Mouse (Mus musculus) neural tube, embryonic 14.5 days (tissue): Measurements from ENCODE around the gene Adal. TPM values are rescaled to one million over a fixed set of nuclear protein-coding genes. Genes with fewer than 3 reads are reported as not detected.

Experiments used
- ATAC-seq: fragments of 200-750 bp; cut with Nextera tagmentation; 2 replicates; pipeline ENCODE4 v1.8.0; 2017; ENCODE audit warnings: low read depth, mild to moderate bottlenecking, moderate TSS enrichment, moderate library complexity
- H3K27ac ChIP-seq: fragments of 300-500 bp; sonication (generic); 2 replicates; pipeline ENCODE4 v1.5.1; 2014; ENCODE audit warnings: low read depth, mild to moderate bottlenecking, control low read depth, low read length, moderate library complexity, mixed read lengths
- H3K27me3 ChIP-seq: fragments of 300-500 bp; sonication (generic); 2 replicates; pipeline ENCODE4 v1.6.1; 2014; ENCODE audit warnings: low read length; ENCODE audit not compliant: control insufficient read depth, insufficient read depth
- H3K36me3 ChIP-seq: fragments of 300-500 bp; sonication (generic); 2 replicates; pipeline ENCODE4 v1.6.1; 2014; ENCODE audit warnings: low read length, mixed read lengths; ENCODE audit not compliant: control insufficient read depth, insufficient read depth
- H3K4me1 ChIP-seq: fragments of 300-500 bp; sonication (generic); 2 replicates; pipeline ENCODE4 v1.6.1; 2014; ENCODE audit warnings: low read length; ENCODE audit not compliant: control insufficient read depth, insufficient read depth
- H3K4me2 ChIP-seq: fragments of 300-500 bp; sonication (generic); 2 replicates; pipeline ENCODE4 v1.6.1; 2014; ENCODE audit warnings: mild to moderate bottlenecking, low read depth, low read length, control low read depth
- H3K4me3 ChIP-seq: fragments of 300-500 bp; sonication (generic); 2 replicates; pipeline ENCODE4 v1.5.1; 2014; ENCODE audit warnings: low read depth, low read length, control low read depth, mixed read lengths
- H3K9ac ChIP-seq: fragments of 300-500 bp; sonication (generic); replicated peaks from 2 replicates; pipeline ENCODE4 v1.6.1; 2014; ENCODE audit warnings: low read depth, mild to moderate bottlenecking, control low read depth, low read length, mixed read lengths
- H3K9me3 ChIP-seq: fragments of 300-500 bp; sonication (generic); 2 replicates; pipeline ENCODE4 v1.6.1; 2016; ENCODE audit warnings: low read length; ENCODE audit not compliant: control insufficient read depth
- WGBS: fragments of 180-500 bp; shearing (Covaris S2); extraction: QIAGEN DNeasy Blood & Tissue Kit; methylation state at CpG from one replicate; pipeline ENCODE4 v1.1.7; 2014; 5-methylcytosine and 5-hydroxymethylcytosine counted together
- polyA plus RNA-seq: library from polyadenylated mRNA; unstranded; fragments of >200 nt; fragmentation: Nextera tagmentation; extraction: Ambion mirVana; gene quantifications from 2 replicates; pipeline ENCODE4 v1.2.1, GENCODE M21; 2014

The Adal gene
- polyA plus RNA-seq, 1 experiment from 2014 or later, result 33.0 TPM

GRCm38 (mm10) chr2:121170481-121170971 lies 30.3 kb downstream of the Adal start, which contains the start of gene Tubgcp4:
Gene Tubgcp4, plus strand, starts transcription at chr2:121170654.
- peak within 1 kb of the TSS; percentile 92 for H3K4me2 ChIP-seq
- H3K9me3 ChIP-seq, result no peaks in the 10 kb centered on the region
- peak; percentile 66 for ATAC-seq
- WGBS, result under 1% methylated on average over 38 of the region's 38 CpGs
- H3K9ac ChIP-seq, result peak within 1 kb of the TSS; percentile 77
- peak within 1 kb of the TSS; percentile 78 for H3K27ac ChIP-seq
- H3K4me3 ChIP-seq, result peak within 1 kb of the TSS; percentile 89
- H3K27me3 ChIP-seq, result no peaks in the 10 kb centered on the region
- H3K4me1 ChIP-seq, result peaks cover 24% of the 10 kb centered on the region
- H3K36me3 ChIP-seq, result peaks cover 23% of the 10 kb centered on the region; the same call in 1 of the 2 replicates

- peak within 1 kb of the TSS; percentile 78 for H3K27ac ChIP-seq
- no peaks in the 10 kb centered on the region for H3K9me3 ChIP-seq
- peak within 1 kb of the TSS; percentile 89 for H3K4me3 ChIP-seq
- peaks cover 22% of the 10 kb centered on the region; the same call in 1 of the 2 replicates for H3K36me3 ChIP-seq
- WGBS, result under 1% methylated on average over 64 of the region's 66 CpGs
- peak within 1 kb of the TSS; percentile 92 for H3K4me2 ChIP-seq
- ATAC-seq, result peak; percentile 96
- peak within 1 kb of the TSS; percentile 77 for H3K9ac ChIP-seq
- H3K27me3 ChIP-seq, result no peaks in the 10 kb centered on the region
- H3K4me1 ChIP-seq, result peaks cover 24% of the 10 kb centered on the region
These were observed 30.9 kb downstream of the Adal start, which contains the start of gene Zscan29 for GRCm38 (mm10) chr2:121170980-121171742. Gene Zscan29, minus strand, starts transcription at chr2:121171125.

- Histone ChIP-seq H3K9me3 (no peaks in the 10 kb centered on the region), H3K9ac (no peak overlapping the region), H3K4me2 (no peak overlapping the region), H3K27ac (no peak overlapping the region), H3K27me3 (no peaks in the 10 kb centered on the region), H3K4me1 (no peaks in the 10 kb centered on the region), H3K36me3 (peaks cover 51% of the 10 kb centered on the region; the same call in 1 of the 2 replicates), H3K4me3 (no peak overlapping the region)
- WGBS, result 97% methylated on average over 3 of the region's 3 CpGs
- ATAC-seq, result no peak
These were observed 38.7 kb downstream of the Adal start for GRCm38 (mm10) chr2:121178828-121179479.

GRCm38 (mm10) chr2:121183431-121183830 lies 43.2 kb downstream of the Adal start:
- no peaks in the 10 kb centered on the region for H3K9me3 ChIP-seq
- no peak overlapping the region for H3K4me2 ChIP-seq
- no peak overlapping the region for H3K9ac ChIP-seq
- WGBS, result 94% methylated on average over 5 of the region's 5 CpGs
- no peak for ATAC-seq
- no peaks in the 10 kb centered on the region for H3K4me1 ChIP-seq
- no peaks in the 10 kb centered on the region for H3K27me3 ChIP-seq
- no peak overlapping the region for H3K27ac ChIP-seq
- peaks cover 47% of the 10 kb centered on the region for H3K36me3 ChIP-seq
- H3K4me3 ChIP-seq, result no peak overlapping the region

- Histone ChIP-seq H3K27ac (no peak overlapping the region), H3K4me3 (no peak overlapping the region), H3K4me1 (no peaks in the 10 kb centered on the region), H3K27me3 (no peaks in the 10 kb centered on the region), H3K4me2 (no peak overlapping the region), H3K9ac (no peak overlapping the region), H3K36me3 (peaks cover 54% of the 10 kb centered on the region), H3K9me3 (no peaks in the 10 kb centered on the region)
- ATAC-seq, result no peak
- WGBS, result 97% methylated on average over 7 of the region's 7 CpGs
These were observed 43.9 kb downstream of the Adal start for GRCm38 (mm10) chr2:121184142-121184541.

GRCm38 (mm10) chr2:121188530-121188929 lies 48.3 kb downstream of the Adal start:
- Histone ChIP-seq H3K4me1 (no peaks in the 10 kb centered on the region), H3K27ac (no peak overlapping the region), H3K36me3 (peaks cover 72% of the 10 kb centered on the region), H3K4me2 (no peak overlapping the region), H3K9ac (no peak overlapping the region), H3K9me3 (no peaks in the 10 kb centered on the region), H3K27me3 (no peaks in the 10 kb centered on the region), H3K4me3 (no peak overlapping the region)
- no peak for ATAC-seq
- WGBS, result 81% methylated on average over 1 of the region's 1 CpGs

GRCm38 (mm10) chr2:121195466-121195865 lies 55.2 kb downstream of the Adal start:
- H3K9me3 ChIP-seq, result no peaks in the 10 kb centered on the region
- WGBS, result 96% methylated on average over 9 of the region's 9 CpGs
- no peak overlapping the region for H3K4me2 ChIP-seq
- no peaks in the 10 kb centered on the region for H3K4me1 ChIP-seq
- H3K4me3 ChIP-seq, result no peak overlapping the region
- peaks cover 92% of the 10 kb centered on the region for H3K36me3 ChIP-seq
- ATAC-seq, result no peak
- no peaks in the 10 kb centered on the region for H3K27me3 ChIP-seq
- no peak overlapping the region for H3K27ac ChIP-seq
- H3K9ac ChIP-seq, result no peak overlapping the region

GRCm38 (mm10) chr2:121204276-121204675 lies 64.0 kb downstream of the Adal start:
- H3K4me3 ChIP-seq, result no peak overlapping the region
- H3K9ac ChIP-seq, result no peak overlapping the region
- 95% methylated on average over 17 of the region's 17 CpGs for WGBS
- H3K4me1 ChIP-seq, result no peaks in the 10 kb centered on the region
- ATAC-seq, result no peak
- no peaks in the 10 kb centered on the region for H3K27me3 ChIP-seq
- no peak overlapping the region for H3K4me2 ChIP-seq
- H3K9me3 ChIP-seq, result no peaks in the 10 kb centered on the region
- H3K36me3 ChIP-seq, result peaks cover 92% of the 10 kb centered on the region
- no peak overlapping the region for H3K27ac ChIP-seq
